Mouse (Mus musculus) hindbrain, embryonic 14.5 days (tissue): Measurements from ENCODE around the gene Kctd13. TPM values are rescaled to one million over a fixed set of nuclear protein-coding genes. Genes with fewer than 3 reads are reported as not detected.

Experiments
- ATAC-seq: fragments of 200-750 bp; cut with Nextera tagmentation; 2 replicates; pipeline ENCODE4 v1.8.0; 2017; ENCODE audit warnings: moderate number of reproducible peaks, mild to moderate bottlenecking, moderate TSS enrichment, moderate library complexity; ENCODE audit not compliant: low FRiP score
- DNase-seq: peaks from one replicate; pipeline ENCODE4 v3.0.0-alpha.2; 2015; ENCODE audit warnings: low spot score
- H3K27ac ChIP-seq: fragments of 300-500 bp; sonication (generic); 2 replicates; pipeline ENCODE4 v1.5.1; 2014; ENCODE audit warnings: mild to moderate bottlenecking, moderate library complexity
- H3K27me3 ChIP-seq: fragments of 300-500 bp; sonication (generic); 2 replicates; pipeline ENCODE4 v1.6.1; 2014; ENCODE audit warnings: mild to moderate bottlenecking, low read length, mixed read lengths; ENCODE audit not compliant: control insufficient read depth, insufficient read depth
- H3K36me3 ChIP-seq: fragments of 300-500 bp; sonication (generic); replicated peaks from 2 replicates; pipeline ENCODE4 v1.6.1; 2014; ENCODE audit not compliant: control insufficient read depth, insufficient read depth
- H3K4me1 ChIP-seq: fragments of 300-500 bp; sonication (generic); replicated peaks from 2 replicates; pipeline ENCODE4 v1.6.1; 2014; ENCODE audit warnings: antibody characterized with exemption, low read length, mixed read lengths; ENCODE audit not compliant: control insufficient read depth, insufficient read depth
- H3K4me2 ChIP-seq: fragments of 300-500 bp; sonication (generic); replicated peaks from 2 replicates; pipeline ENCODE4 v1.6.1; 2014; ENCODE audit warnings: mild to moderate bottlenecking, moderate library complexity
- H3K4me3 ChIP-seq: fragments of 300-500 bp; sonication (generic); replicated peaks from 2 replicates; pipeline ENCODE4 v1.5.1; 2014; ENCODE audit warnings: mild to moderate bottlenecking, low read length
- H3K9ac ChIP-seq: fragments of 300-500 bp; sonication (generic); 2 replicates; pipeline ENCODE4 v1.6.1; 2014
- H3K9me3 ChIP-seq: fragments of 300-500 bp; sonication (generic); 2 replicates; pipeline ENCODE4 v1.6.1; 2016; ENCODE audit warnings: low read length; ENCODE audit not compliant: control insufficient read depth
- WGBS: fragments of 180-500 bp; shearing (Covaris S2); extraction: QIAGEN DNeasy Blood & Tissue Kit; methylation state at CpG from one replicate; pipeline ENCODE4 v1.1.7; 2014; 5-methylcytosine and 5-hydroxymethylcytosine counted together
- polyA plus RNA-seq: library from polyadenylated mRNA; unstranded; fragments of >200 nt; fragmentation: Nextera tagmentation; extraction: Ambion mirVana; gene quantifications from 2 replicates; pipeline ENCODE4 v1.2.1, GENCODE M21; 2014

The Kctd13 gene
- polyA plus RNA-seq, 1 experiment from 2014 or later: 102 TPM

GRCm38 (mm10) chr7:126967361-126967760 lies 38.7 kb downstream of the Kctd13 start:
- WGBS: 75% methylated on average over 6 of the region's 6 CpGs
- Histone ChIP-seq H3K9me3 (no peaks in the 10 kb centered on the region), H3K27ac (no peak overlapping the region), H3K9ac (no peak overlapping the region), H3K4me3 (no peak overlapping the region), H3K36me3 (peaks cover 88% of the 10 kb centered on the region), H3K4me2 (no peak overlapping the region), H3K27me3 (0 out of 2 replicates have a peak, but pooled peaks cover under 1% of the 10 kb centered on the region), H3K4me1 (no peaks in the 10 kb centered on the region)
- DNase-seq: no peak
- ATAC-seq: no peak

- peak; percentile 18; the same call in 1 of the 2 replicates for ATAC-seq
- Histone ChIP-seq H3K9ac (0 out of 2 replicates have a peak overlapping the region, but pooled peaks have one; percentile 97), H3K9me3 (no peaks in the 10 kb centered on the region), H3K27me3 (no peaks in the 10 kb centered on the region), H3K4me3 (peak overlapping the region; percentile 86), H3K27ac (peak overlapping the region; percentile 96), H3K36me3 (peaks cover 44% of the 10 kb centered on the region), H3K4me2 (peak overlapping the region; percentile 85), H3K4me1 (peaks cover 8% of the 10 kb centered on the region)
- DNase-seq: no peak
- WGBS: 9% methylated on average over 8 of the region's 8 CpGs
Measured at GRCm38 (mm10) chr7:126975493-126975892, 46.8 kb downstream of the Kctd13 start.

GRCm38 (mm10) chr7:126975893-126975949 lies 47.0 kb downstream of the Kctd13 start, which contains the start of gene Cdipt:
TSS of gene Cdipt (plus strand) at chr7:126975914.
- peak within 1 kb of the TSS; percentile 85 for H3K4me2 ChIP-seq
- peaks cover 44% of the 10 kb centered on the region for H3K36me3 ChIP-seq
- H3K9me3 ChIP-seq: no peaks in the 10 kb centered on the region
- no peak for ATAC-seq
- no peak for DNase-seq
- 13% methylated on average over 1 of the region's 1 CpGs for whole genome bisulfite sequencing
- H3K9ac ChIP-seq: peak within 1 kb of the TSS; percentile 97
- no peaks in the 10 kb centered on the region for H3K27me3 ChIP-seq
- peak within 1 kb of the TSS; percentile 86 for H3K4me3 ChIP-seq
- peaks cover 8% of the 10 kb centered on the region for H3K4me1 ChIP-seq
- peak within 1 kb of the TSS; percentile 96 for H3K27ac ChIP-seq

GRCm38 (mm10) chr7:126975950-126976866 lies 47.5 kb downstream of the Kctd13 start, which contains the start of gene Cdiptos:
TSS of gene Cdiptos (minus strand) at chr7:126976098.
- H3K9me3 ChIP-seq: no peaks in the 10 kb centered on the region
- no peaks in the 10 kb centered on the region for H3K27me3 ChIP-seq
- H3K9ac ChIP-seq: peak within 1 kb of the TSS; percentile 97
- peak within 1 kb of the TSS; percentile 85 for H3K4me2 ChIP-seq
- H3K27ac ChIP-seq: peak within 1 kb of the TSS; percentile 96
- under 1% methylated on average over 55 of the region's 55 CpGs for WGBS
- peak; percentile 97 for DNase-seq
- peaks cover 44% of the 10 kb centered on the region for H3K36me3 ChIP-seq
- H3K4me3 ChIP-seq: peak within 1 kb of the TSS; percentile 86
- H3K4me1 ChIP-seq: peaks cover 8% of the 10 kb centered on the region
- peak; percentile 96 for ATAC-seq

GRCm38 (mm10) chr7:126976878-126977459 lies 48.3 kb downstream of the Kctd13 start:
- peak; percentile 1; the same call in 1 of the 2 replicates for ATAC-seq
- 30% methylated on average over 14 of the region's 14 CpGs for WGBS

GRCm38 (mm10) chr7:126978841-126979240 lies 50.2 kb downstream of the Kctd13 start:
- H3K4me1 ChIP-seq: peaks cover 8% of the 10 kb centered on the region
- H3K36me3 ChIP-seq: peaks cover 39% of the 10 kb centered on the region
- DNase-seq (no peak), ATAC-seq (no peak)
- H3K4me3 ChIP-seq: no peak overlapping the region
- H3K9ac ChIP-seq: no peak overlapping the region
- WGBS: 93% methylated on average over 6 of the region's 6 CpGs
- no peak overlapping the region for H3K27ac ChIP-seq
- H3K9me3 ChIP-seq: no peaks in the 10 kb centered on the region
- H3K4me2 ChIP-seq: no peak overlapping the region
- no peaks in the 10 kb centered on the region for H3K27me3 ChIP-seq

More at GRCm38 (mm10) chr7:126976878-126977459, 48.3 kb downstream of the Kctd13 start:
- Histone ChIP-seq H3K4me1 (peaks cover 8% of the 10 kb centered on the region), H3K9ac (peak overlapping the region; percentile 97), H3K36me3 (peaks cover 42% of the 10 kb centered on the region), H3K4me2 (peak overlapping the region; percentile 85), H3K4me3 (peak overlapping the region; percentile 86), H3K27me3 (no peaks in the 10 kb centered on the region), H3K27ac (peak overlapping the region; percentile 96), H3K9me3 (no peaks in the 10 kb centered on the region)
- DNase-seq: no peak

GRCm38 (mm10) chr7:126981601-126982000 lies 52.9 kb downstream of the Kctd13 start:
- DNase-seq: no peak
- no peaks in the 10 kb centered on the region for H3K9me3 ChIP-seq
- H3K4me1 ChIP-seq: peaks cover 8% of the 10 kb centered on the region; the same call in 1 of the 2 replicates
- 90% methylated on average over 2 of the region's 2 CpGs for WGBS
- H3K4me3 ChIP-seq: no peak overlapping the region
- no peak for ATAC-seq
- no peaks in the 10 kb centered on the region for H3K27me3 ChIP-seq
- no peak overlapping the region for H3K4me2 ChIP-seq
- H3K27ac ChIP-seq: no peak overlapping the region
- H3K9ac ChIP-seq: no peak overlapping the region
- H3K36me3 ChIP-seq: peaks cover 39% of the 10 kb centered on the region

GRCm38 (mm10) chr7:126982054-126982453 lies 53.4 kb downstream of the Kctd13 start:
- 99% methylated on average over 4 of the region's 4 CpGs for WGBS

GRCm38 (mm10) chr7:126983113-126983512 lies 54.4 kb downstream of the Kctd13 start:
- Histone ChIP-seq H3K36me3 (peaks cover 37% of the 10 kb centered on the region), H3K27ac (no peak overlapping the region), H3K4me3 (no peak overlapping the region), H3K4me1 (no peaks in the 10 kb centered on the region), H3K4me2 (no peak overlapping the region), H3K9me3 (no peaks in the 10 kb centered on the region), H3K9ac (no peak overlapping the region), H3K27me3 (no peaks in the 10 kb centered on the region)
- no peak for ATAC-seq
- WGBS: 87% methylated on average over 7 of the region's 7 CpGs
- DNase-seq: no peak

More at GRCm38 (mm10) chr7:126982054-126982453, 53.4 kb downstream of the Kctd13 start:
- DNase-seq: no peak
- Histone ChIP-seq H3K36me3 (peaks cover 39% of the 10 kb centered on the region), H3K9me3 (no peaks in the 10 kb centered on the region), H3K4me2 (no peak overlapping the region), H3K27ac (no peak overlapping the region), H3K9ac (no peak overlapping the region), H3K27me3 (no peaks in the 10 kb centered on the region), H3K4me3 (no peak overlapping the region), H3K4me1 (peaks cover 5% of the 10 kb centered on the region; the same call in 1 of the 2 replicates)
- no peak for ATAC-seq
